Mouse (Mus musculus) stomach, postnatal 0 days (tissue): Measurements from ENCODE around the gene Ticam1. TPM values are rescaled to one million over a fixed set of nuclear protein-coding genes. Genes with fewer than 3 reads are reported as not detected.
A peak's percentile ranks its signal among the peaks of the same experiment; 100 is the strongest.

Experiments used
- ATAC-seq: fragments of 200-750 bp; cut with Nextera tagmentation; 2 replicates; pipeline ENCODE4 v1.8.0; 2017; ENCODE audit not compliant: low FRiP score, low TSS enrichment
- DNase-seq: peaks from one replicate; pipeline ENCODE4 v3.0.0-alpha.2; 2016; ENCODE audit warnings: low spot score
- H3K27ac ChIP-seq: fragments of 300-500 bp; sonication (generic); replicated peaks from 2 replicates; pipeline ENCODE4 v1.5.1; 2014; ENCODE audit warnings: mild to moderate bottlenecking, control low read depth
- H3K27me3 ChIP-seq: fragments of 300-500 bp; sonication (generic); 2 replicates; pipeline ENCODE4 v1.6.1; 2014; ENCODE audit warnings: low read length; ENCODE audit not compliant: control insufficient read depth, insufficient read depth
- H3K36me3 ChIP-seq: fragments of 300-500 bp; sonication (generic); 2 replicates; pipeline ENCODE4 v1.6.1; 2014; ENCODE audit warnings: low read length, mixed read lengths; ENCODE audit not compliant: control insufficient read depth, insufficient read depth
- H3K4me1 ChIP-seq: fragments of 300-500 bp; sonication (generic); replicated peaks from 2 replicates; pipeline ENCODE4 v1.6.1; 2014; ENCODE audit warnings: antibody characterized with exemption; ENCODE audit not compliant: control insufficient read depth, insufficient read depth
- H3K4me2 ChIP-seq: fragments of 300-500 bp; sonication (generic); replicated peaks from 2 replicates; pipeline ENCODE4 v1.6.1; 2014; ENCODE audit warnings: low read depth, mild to moderate bottlenecking, control low read depth, moderate library complexity
- H3K4me3 ChIP-seq: fragments of 300-500 bp; sonication (generic); 2 replicates; pipeline ENCODE4 v1.5.1; 2014; ENCODE audit warnings: low read depth, low read length, control low read depth
- H3K9ac ChIP-seq: fragments of 300-500 bp; sonication (generic); 2 replicates; pipeline ENCODE4 v1.6.1; 2014; ENCODE audit warnings: mild to moderate bottlenecking, low read length, control low read depth, mixed read lengths
- H3K9me3 ChIP-seq: fragments of 300-500 bp; sonication (generic); 2 replicates; pipeline ENCODE4 v1.6.1; 2016; ENCODE audit warnings: low read length; ENCODE audit not compliant: control insufficient read depth
- CTCF ChIP-seq: IDR thresholded peaks from 2 replicates; pipeline ENCODE4 v1.5.1; 2016; ENCODE audit warnings: antibody characterized with exemption, low read depth, mild to moderate bottlenecking, moderate library complexity
- EP300 ChIP-seq: optimal IDR thresholded peaks from 2 replicates; pipeline ENCODE3; 2016; ENCODE audit warnings: antibody characterized with exemption
- WGBS: fragments of 180-500 bp; shearing (Covaris S2); extraction: QIAGEN DNeasy Blood & Tissue Kit; methylation state at CpG from one replicate; pipeline ENCODE4 v1.1.7; 2014; 5-methylcytosine and 5-hydroxymethylcytosine counted together
- polyA plus RNA-seq: library from polyadenylated mRNA; unstranded; fragments of >200 nt; fragmentation: Nextera tagmentation; extraction: Ambion mirVana; gene quantifications from 2 replicates; pipeline ENCODE4 v1.2.1, GENCODE M21; 2015

The Ticam1 gene
- polyA plus RNA-seq, 1 experiment from 2014 or later: 4.6 TPM

GRCm38 (mm10) chr17:56288866-56289265, 12.3 kb upstream of the Ticam1 start:
- Histone ChIP-seq H3K4me3 (peak overlapping the region; percentile 59), H3K36me3 (peaks cover 19% of the 10 kb centered on the region), H3K9me3 (no peaks in the 10 kb centered on the region), H3K27me3 (no peaks in the 10 kb centered on the region), H3K9ac (peak overlapping the region; percentile 68), H3K27ac (peak overlapping the region; percentile 94), H3K4me2 (peak overlapping the region; percentile 75), H3K4me1 (peaks cover 6% of the 10 kb centered on the region; the same call in 1 of the 2 replicates)
- ATAC-seq: no peak
- WGBS: 27% methylated on average over 3 of the region's 3 CpGs
- TF ChIP-seq EP300 (no peak), CTCF (no peak)
- no peak for DNase-seq

DNA sequence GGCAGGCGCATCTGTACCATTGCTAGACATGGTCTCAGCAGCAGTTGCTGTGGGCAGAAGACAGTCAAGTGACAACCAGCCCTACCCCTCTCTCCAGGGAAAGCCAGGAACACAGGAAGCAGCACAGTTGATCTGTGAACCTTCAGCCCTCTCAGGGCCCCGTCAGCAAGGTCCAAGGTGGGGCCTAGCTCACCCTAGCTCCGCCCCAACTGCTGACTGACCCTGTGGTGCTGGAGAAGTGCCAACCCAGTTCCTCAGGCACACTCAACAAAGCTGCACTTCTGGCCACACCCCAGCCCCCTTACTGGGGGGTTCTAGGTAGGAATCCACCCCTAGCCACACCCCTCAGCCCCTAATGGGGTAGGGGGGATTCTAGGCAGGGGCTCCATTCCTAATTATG, 11.2 kb upstream of the Ticam1 start:
- Histone ChIP-seq H3K4me1 (peaks cover 6% of the 10 kb centered on the region; the same call in 1 of the 2 replicates), H3K36me3 (peaks cover 26% of the 10 kb centered on the region), H3K27ac (peak overlapping the region; percentile 94), H3K9me3 (no peaks in the 10 kb centered on the region), H3K9ac (peak overlapping the region; percentile 55; the same call in 1 of the 2 replicates), H3K27me3 (no peaks in the 10 kb centered on the region), H3K4me3 (0 out of 2 replicates have a peak overlapping the region, but pooled peaks have one; percentile 4), H3K4me2 (peak overlapping the region; percentile 75; the same call in 1 of the 2 replicates)
- ATAC-seq: peak; percentile 13
- WGBS: 48% methylated on average over 3 of the region's 3 CpGs
- DNase-seq: peak; percentile 90
- no peak for TF ChIP-seq EP300
- TF ChIP-seq CTCF: no peak

DNA sequence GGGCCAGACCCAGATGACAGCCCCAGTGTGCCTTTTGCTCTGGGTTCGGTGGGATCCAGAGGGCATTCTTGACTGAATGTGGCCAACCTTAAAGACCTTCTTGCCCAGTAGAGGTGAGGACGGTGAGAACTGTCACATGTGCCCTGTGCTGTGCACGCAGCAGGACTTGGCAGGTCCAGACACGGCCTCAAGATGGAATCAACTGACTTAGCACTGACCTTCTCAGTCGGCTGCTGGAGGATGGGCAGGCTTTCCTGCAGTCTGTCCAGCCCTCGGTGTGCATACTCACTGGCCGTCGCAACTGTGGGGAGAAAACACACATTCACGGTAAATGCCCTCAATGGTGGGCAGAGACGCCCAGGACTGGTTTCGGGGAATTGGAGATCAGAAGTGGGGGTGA, 9.4 kb upstream of the Ticam1 start:
- Histone ChIP-seq H3K36me3 (peaks cover 34% of the 10 kb centered on the region), H3K4me3 (no peak overlapping the region), H3K9ac (no peak overlapping the region), H3K4me1 (peaks cover 4% of the 10 kb centered on the region; the same call in 1 of the 2 replicates), H3K9me3 (no peaks in the 10 kb centered on the region), H3K4me2 (no peak overlapping the region), H3K27ac (no peak overlapping the region), H3K27me3 (no peaks in the 10 kb centered on the region)
- no peak for ATAC-seq
- TF ChIP-seq EP300: no peak
- TF ChIP-seq CTCF: no peak
- WGBS: 92% methylated on average over 11 of the region's 11 CpGs
- no peak for DNase-seq

GRCm38 (mm10) chr17:56283316-56283715, 6.7 kb upstream of the Ticam1 start:
- peaks cover 39% of the 10 kb centered on the region for H3K36me3 ChIP-seq

DNA sequence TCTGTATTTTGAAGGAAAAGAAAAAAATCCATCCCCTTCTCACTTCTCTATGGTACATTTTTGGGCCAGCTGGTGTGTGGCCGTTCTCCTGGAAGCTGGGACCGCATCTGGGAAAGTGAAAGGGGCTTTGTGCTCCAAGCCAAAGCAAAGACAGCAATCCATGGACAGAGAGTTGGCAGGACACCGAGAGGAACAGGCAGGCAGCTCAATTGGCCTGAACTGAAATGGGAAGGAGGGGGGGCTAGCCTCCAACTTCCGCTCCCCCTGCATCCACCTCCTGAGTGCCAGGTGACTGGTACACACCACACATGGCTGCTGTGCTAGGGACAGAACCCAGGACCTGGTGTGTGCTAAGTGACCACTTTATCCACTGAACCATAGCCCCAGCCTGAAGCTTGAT, 6.2 kb upstream of the Ticam1 start:
- Histone ChIP-seq H3K9me3 (no peaks in the 10 kb centered on the region), H3K27me3 (no peaks in the 10 kb centered on the region), H3K4me3 (no peak overlapping the region), H3K4me2 (no peak overlapping the region), H3K27ac (no peak overlapping the region), H3K9ac (no peak overlapping the region), H3K36me3 (peaks cover 39% of the 10 kb centered on the region), H3K4me1 (peaks cover 2% of the 10 kb centered on the region; the same call in 1 of the 2 replicates)
- TF ChIP-seq CTCF (no peak), EP300 (no peak)
- WGBS: 87% methylated on average over 4 of the region's 4 CpGs
- DNase-seq (peak; percentile 14), ATAC-seq (no peak)

More at GRCm38 (mm10) chr17:56283316-56283715, 6.7 kb upstream of the Ticam1 start:
- H3K4me2 ChIP-seq: no peak overlapping the region
- H3K4me3 ChIP-seq: no peak overlapping the region
- peaks cover 2% of the 10 kb centered on the region; the same call in 1 of the 2 replicates for H3K4me1 ChIP-seq
- H3K9me3 ChIP-seq: no peaks in the 10 kb centered on the region
- WGBS: 93% methylated on average over 8 of the region's 8 CpGs
- ATAC-seq (no peak), DNase-seq (no peak)
- H3K27ac ChIP-seq: no peak overlapping the region
- H3K27me3 ChIP-seq: no peaks in the 10 kb centered on the region
- H3K9ac ChIP-seq: no peak overlapping the region
- TF ChIP-seq CTCF: no peak
- TF ChIP-seq EP300: no peak

- no peak overlapping the region for H3K4me3 ChIP-seq
- H3K9me3 ChIP-seq: no peaks in the 10 kb centered on the region
- DNase-seq: peak; percentile 22
- TF ChIP-seq CTCF (no peak), EP300 (no peak)
- ATAC-seq: no peak
- H3K4me2 ChIP-seq: no peak overlapping the region
- H3K4me1 ChIP-seq: no peaks in the 10 kb centered on the region
- no peaks in the 10 kb centered on the region for H3K27me3 ChIP-seq
- peaks cover 37% of the 10 kb centered on the region for H3K36me3 ChIP-seq
- 81% methylated on average over 12 of the region's 12 CpGs for WGBS
- no peak overlapping the region for H3K9ac ChIP-seq
- no peak overlapping the region for H3K27ac ChIP-seq
Measured at GRCm38 (mm10) chr17:56281193-56281592, 4.6 kb upstream of the Ticam1 start.
